Mouse (Mus musculus): ENCODE data around the gene Mapk1ip1l. TPM values are rescaled to one million over a fixed set of nuclear protein-coding genes. Genes with fewer than 3 reads are reported as not detected.

The Mapk1ip1l gene
- polyA plus RNA-seq, 1 experiment from 2014 or later: 69.0 TPM

DNA sequence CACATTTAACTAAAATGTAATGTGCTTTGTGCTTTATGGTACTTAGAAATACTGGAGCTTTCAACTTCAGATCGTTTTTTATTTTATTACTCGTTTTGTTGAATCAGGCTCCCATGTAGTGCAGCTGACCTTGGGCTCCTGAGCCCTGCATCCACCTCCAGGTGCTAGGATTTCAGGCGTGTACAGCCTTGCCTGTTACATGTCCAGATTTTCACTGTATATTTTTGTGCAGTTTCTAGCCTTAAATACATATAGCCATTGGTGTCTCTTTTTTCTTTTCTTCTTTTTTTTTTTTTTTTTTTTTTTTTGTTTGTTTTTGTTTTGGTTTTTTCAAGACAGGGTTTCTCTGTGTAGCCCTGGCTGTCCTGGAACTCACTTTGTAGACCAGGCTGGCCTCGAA is 16.5 kb upstream of the Mapk1ip1l start:
- ATAC-seq (ENCODE audit: insufficient number of reproducible peaks, low FRiP score): no peak
- WGBS: 93% methylated on average over 4 of the region's 4 CpGs
- no peak overlapping the region for H3K27ac ChIP-seq (ENCODE audit: poor library complexity, severe bottlenecking)
- H3K9me3 ChIP-seq (replicated peaks): no peaks in the 10 kb centered on the region
- no peak overlapping the region for H3K9ac ChIP-seq
- peaks cover 8% of the 10 kb centered on the region for H3K36me3 ChIP-seq
- no peak overlapping the region for H3K4me3 ChIP-seq
- H3K4me1 ChIP-seq (replicated peaks): peaks cover 11% of the 10 kb centered on the region
- H3K4me2 ChIP-seq: no peak overlapping the region
- no peaks in the 10 kb centered on the region for H3K27me3 ChIP-seq (replicated peaks)

DNA sequence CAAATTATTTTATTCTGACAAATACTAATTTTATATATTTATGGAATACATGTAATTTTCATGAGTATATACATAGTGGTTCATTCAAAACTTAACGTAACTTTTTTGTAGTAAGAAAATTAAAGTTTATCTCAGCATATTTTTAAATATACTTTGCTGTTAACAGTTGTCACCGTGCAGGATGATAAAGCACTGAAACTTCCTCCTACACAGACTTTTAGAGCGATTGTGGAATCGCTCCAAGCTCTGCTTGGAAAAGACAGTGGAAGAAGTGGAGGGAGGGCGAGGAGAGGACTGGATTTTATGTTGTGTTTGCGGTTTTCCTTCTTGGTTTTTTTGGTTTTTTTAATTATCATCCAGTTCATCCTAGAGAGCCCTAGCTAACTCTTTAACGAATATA is 14.5 kb upstream of the Mapk1ip1l start:
- no peaks in the 10 kb centered on the region for H3K9me3 ChIP-seq (replicated peaks)
- no peak overlapping the region for H3K4me2 ChIP-seq
- H3K36me3 ChIP-seq: peaks cover 8% of the 10 kb centered on the region
- no peak overlapping the region for H3K4me3 ChIP-seq
- WGBS: 63% methylated on average over 7 of the region's 7 CpGs
- no peak for ATAC-seq (ENCODE audit: insufficient number of reproducible peaks, low FRiP score)
- H3K4me1 ChIP-seq (replicated peaks): peaks cover 8% of the 10 kb centered on the region
- H3K27ac ChIP-seq (ENCODE audit: poor library complexity, severe bottlenecking): no peak overlapping the region
- no peaks in the 10 kb centered on the region for H3K27me3 ChIP-seq (replicated peaks)
- H3K9ac ChIP-seq: no peak overlapping the region

DNA sequence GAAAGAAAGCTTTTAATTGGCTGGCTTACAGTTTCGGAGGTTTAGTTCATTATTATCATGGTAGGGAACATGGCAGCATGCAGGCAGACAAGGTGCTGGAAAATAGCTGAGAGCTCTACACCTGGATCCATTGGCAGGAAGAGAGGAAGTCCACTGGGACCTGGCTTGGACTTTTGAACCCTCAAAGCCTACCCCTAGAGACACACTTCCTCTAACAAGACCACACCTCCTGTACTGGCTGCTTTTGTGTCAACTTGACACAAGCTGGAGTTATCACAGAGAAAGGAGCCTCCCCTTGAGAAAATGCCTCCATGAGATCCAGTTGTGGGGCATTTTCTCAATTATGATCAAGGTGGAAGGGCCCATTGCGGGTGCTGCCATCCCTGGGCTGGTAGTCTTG is 12.8 kb upstream of the Mapk1ip1l start:
- H3K9me3 ChIP-seq (replicated peaks): no peaks in the 10 kb centered on the region
- no peak overlapping the region for H3K9ac ChIP-seq
- H3K4me2 ChIP-seq: no peak overlapping the region
- no peak overlapping the region for H3K27ac ChIP-seq (ENCODE audit: poor library complexity, severe bottlenecking)
- H3K4me3 ChIP-seq: no peak overlapping the region
- 95% methylated on average over 2 of the region's 2 CpGs for WGBS
- H3K36me3 ChIP-seq: peaks cover 8% of the 10 kb centered on the region
- peaks cover 8% of the 10 kb centered on the region for H3K4me1 ChIP-seq (replicated peaks)
- no peak for ATAC-seq (ENCODE audit: insufficient number of reproducible peaks, low FRiP score)
- no peaks in the 10 kb centered on the region for H3K27me3 ChIP-seq (replicated peaks)

DNA sequence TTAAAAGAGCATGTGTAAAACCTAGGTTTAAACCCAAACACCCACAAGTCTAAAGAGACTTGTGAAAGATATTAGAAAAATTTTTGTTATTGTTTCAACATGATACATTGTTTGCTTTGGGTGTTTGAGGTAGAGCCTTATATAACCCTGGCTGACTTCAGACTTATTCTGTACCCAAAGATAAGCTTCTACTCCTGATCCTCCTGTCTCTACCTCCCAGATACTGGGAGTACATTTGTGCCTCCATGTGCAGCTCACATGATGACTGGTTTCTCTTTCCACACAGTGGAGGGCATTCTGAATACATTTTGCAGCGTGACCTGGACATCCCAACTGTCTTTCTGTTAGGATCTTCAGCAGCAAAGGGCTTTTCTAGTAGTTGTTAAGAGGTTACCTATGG is 11.9 kb upstream of the Mapk1ip1l start:
- Histone ChIP-seq H3K9ac (no peak overlapping the region), H3K4me3 (no peak overlapping the region), H3K27ac (ENCODE audit: poor library complexity, severe bottlenecking) (no peak overlapping the region), H3K4me2 (no peak overlapping the region), H3K4me1 (replicated peaks) (peaks cover 8% of the 10 kb centered on the region), H3K27me3 (replicated peaks) (no peaks in the 10 kb centered on the region), H3K9me3 (replicated peaks) (no peaks in the 10 kb centered on the region), H3K36me3 (peaks cover 12% of the 10 kb centered on the region)
- ATAC-seq (ENCODE audit: insufficient number of reproducible peaks, low FRiP score): no peak
- 81% methylated on average over 1 of the region's 1 CpGs for WGBS

DNA sequence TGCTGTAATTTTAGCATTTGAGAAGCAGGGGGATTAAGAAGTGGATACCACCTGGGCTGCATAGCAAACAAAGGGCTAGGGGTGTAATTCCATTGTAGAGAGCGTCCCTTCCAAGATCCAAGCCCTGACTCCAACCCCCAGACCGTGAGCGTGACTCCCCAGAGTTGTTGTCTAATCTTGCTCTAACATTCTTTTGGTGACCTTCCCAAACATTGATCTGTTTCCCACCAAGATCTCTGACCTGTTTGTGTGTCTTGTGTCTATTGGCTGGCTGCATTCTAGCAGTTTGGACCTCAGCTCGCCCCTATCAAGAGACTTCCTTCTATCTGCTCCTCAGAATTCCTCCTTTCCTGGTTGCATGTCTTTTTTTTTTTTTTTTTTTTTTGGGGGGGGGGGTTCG is 11.0 kb upstream of the Mapk1ip1l start:
- Histone ChIP-seq H3K4me2 (no peak overlapping the region), H3K9me3 (replicated peaks) (no peaks in the 10 kb centered on the region), H3K4me1 (replicated peaks) (peaks cover 8% of the 10 kb centered on the region), H3K36me3 (peaks cover 12% of the 10 kb centered on the region), H3K4me3 (no peak overlapping the region), H3K27me3 (replicated peaks) (no peaks in the 10 kb centered on the region), H3K9ac (no peak overlapping the region), H3K27ac (ENCODE audit: poor library complexity, severe bottlenecking) (no peak overlapping the region)
- WGBS: 83% methylated on average over 4 of the region's 5 CpGs
- no peak for ATAC-seq (ENCODE audit: insufficient number of reproducible peaks, low FRiP score)

DNA sequence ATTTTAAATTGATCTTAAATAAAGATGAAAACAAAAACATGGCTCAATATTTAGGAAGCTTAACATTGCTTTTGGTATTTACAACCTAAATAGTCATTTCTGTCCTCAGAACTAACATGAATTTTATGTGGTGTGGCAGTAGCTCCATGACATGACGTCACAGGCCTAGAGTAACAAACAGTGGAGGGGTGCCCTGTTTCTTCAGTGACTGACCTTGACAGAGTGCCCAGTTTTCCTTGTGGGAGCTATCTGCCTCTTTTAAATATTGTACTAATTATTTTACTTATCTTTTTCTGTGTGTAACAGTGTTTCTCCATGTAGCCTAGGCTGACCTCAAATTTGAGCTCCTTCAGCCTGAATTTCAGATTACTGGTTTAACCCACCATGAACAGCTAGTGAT is 6.3 kb upstream of the Mapk1ip1l start:
- H3K4me2 ChIP-seq: no peak overlapping the region
- H3K36me3 ChIP-seq: peaks cover 12% of the 10 kb centered on the region
- H3K9me3 ChIP-seq (replicated peaks): no peaks in the 10 kb centered on the region
- H3K9ac ChIP-seq: no peak overlapping the region
- ATAC-seq (ENCODE audit: insufficient number of reproducible peaks, low FRiP score): no peak
- WGBS: 76% methylated on average over 1 of the region's 1 CpGs
- H3K4me3 ChIP-seq: no peak overlapping the region
- H3K27ac ChIP-seq (ENCODE audit: poor library complexity, severe bottlenecking): no peak overlapping the region
- no peaks in the 10 kb centered on the region for H3K4me1 ChIP-seq (replicated peaks)
- no peaks in the 10 kb centered on the region for H3K27me3 ChIP-seq (replicated peaks)

DNA sequence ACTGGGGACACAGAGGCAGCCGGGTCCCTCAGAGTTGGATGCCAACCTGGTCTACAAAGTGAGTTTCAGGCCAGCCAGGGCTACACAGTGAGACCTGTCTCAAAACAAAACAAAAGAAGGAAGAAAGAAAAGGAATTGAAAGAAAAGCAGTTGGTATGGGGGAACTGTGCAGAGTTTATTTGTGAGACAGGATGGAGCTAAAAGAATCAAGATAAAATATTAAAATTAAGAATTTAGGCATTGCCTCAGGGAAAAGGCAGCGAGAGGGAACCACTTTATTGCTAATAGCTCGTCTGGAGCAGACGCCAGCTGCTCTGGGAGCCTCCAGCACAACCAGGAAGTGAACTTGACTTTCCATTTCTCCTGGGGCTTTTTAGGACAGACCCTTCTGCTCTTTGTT is 3.9 kb upstream of the Mapk1ip1l start:
- WGBS: 65% methylated on average over 4 of the region's 4 CpGs
- peaks cover 12% of the 10 kb centered on the region for H3K36me3 ChIP-seq

DNA sequence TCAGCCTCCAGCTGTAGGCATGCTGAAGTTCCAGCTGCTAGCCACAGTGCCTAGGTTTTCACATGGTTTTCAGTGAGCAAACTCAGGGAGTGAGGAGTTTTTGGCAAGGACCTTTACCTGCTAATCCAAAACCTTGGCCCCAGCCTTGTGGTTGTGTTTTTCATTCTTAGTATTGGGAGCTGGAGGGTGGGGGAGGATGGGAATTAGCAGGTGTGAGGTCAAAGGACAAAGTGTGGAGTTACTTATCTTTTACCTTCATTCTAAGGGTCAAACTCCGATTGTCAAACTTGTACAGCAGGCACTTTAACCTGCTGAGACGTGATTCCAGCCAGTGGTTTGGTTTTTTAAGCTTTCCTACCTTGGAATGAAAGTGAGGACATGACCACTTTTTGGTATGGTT is 1.8 kb upstream of the Mapk1ip1l start:
- 60% methylated on average over 2 of the region's 2 CpGs for WGBS
- Histone ChIP-seq H3K9me3 (replicated peaks) (no peaks in the 10 kb centered on the region), H3K27ac (ENCODE audit: poor library complexity, severe bottlenecking) (no peak overlapping the region), H3K27me3 (replicated peaks) (no peaks in the 10 kb centered on the region), H3K4me2 (no peak overlapping the region), H3K9ac (no peak overlapping the region), H3K36me3 (peaks cover under 1% of the 10 kb centered on the region; the same call in 1 of the 2 replicates), H3K4me3 (no peak overlapping the region), H3K4me1 (replicated peaks) (peaks cover 12% of the 10 kb centered on the region)
- ATAC-seq (ENCODE audit: insufficient number of reproducible peaks, low FRiP score): no peak

More for the DNA sequence above, 3.9 kb upstream of the Mapk1ip1l start:
- Histone ChIP-seq H3K4me3 (no peak overlapping the region), H3K27ac (ENCODE audit: poor library complexity, severe bottlenecking) (no peak overlapping the region), H3K4me1 (replicated peaks) (no peaks in the 10 kb centered on the region; the same call in 1 of the 2 replicates), H3K9me3 (replicated peaks) (no peaks in the 10 kb centered on the region), H3K9ac (no peak overlapping the region), H3K27me3 (replicated peaks) (no peaks in the 10 kb centered on the region), H3K4me2 (no peak overlapping the region)
- no peak for ATAC-seq (ENCODE audit: insufficient number of reproducible peaks, low FRiP score)

DNA sequence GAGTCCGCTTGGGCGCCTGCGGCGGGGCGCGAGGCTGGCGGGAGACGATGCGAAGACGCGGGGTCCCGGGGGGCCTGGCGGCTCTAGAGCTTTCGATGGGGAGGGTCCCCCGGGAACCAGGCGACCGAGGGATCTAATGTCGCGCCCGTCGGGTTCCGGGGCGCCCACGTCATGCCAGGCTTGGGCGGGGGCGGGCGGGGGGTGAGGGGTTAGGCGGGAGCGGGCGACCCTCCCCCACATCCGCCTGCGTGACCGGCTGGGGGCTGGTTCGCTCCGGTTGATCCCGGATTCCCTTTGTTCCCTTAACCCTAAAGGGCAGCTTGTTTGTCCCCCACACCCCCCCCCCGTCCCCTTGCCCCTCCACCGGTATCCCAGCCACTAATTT is 334 bp downstream of the Mapk1ip1l start:
- Histone ChIP-seq H3K9ac (peak overlapping the region; percentile 99), H3K36me3 (peaks cover 14% of the 10 kb centered on the region; the same call in 1 of the 2 replicates), H3K27me3 (replicated peaks) (no peaks in the 10 kb centered on the region), H3K9me3 (replicated peaks) (no peaks in the 10 kb centered on the region), H3K4me2 (peak overlapping the region; percentile 80), H3K27ac (ENCODE audit: poor library complexity, severe bottlenecking) (peak overlapping the region; percentile 98), H3K4me3 (peak overlapping the region; percentile 93), H3K4me1 (replicated peaks) (peaks cover 17% of the 10 kb centered on the region)
- ATAC-seq (ENCODE audit: insufficient number of reproducible peaks, low FRiP score): peak; percentile 78
- under 1% methylated on average over 37 of the region's 38 CpGs for WGBS

DNA sequence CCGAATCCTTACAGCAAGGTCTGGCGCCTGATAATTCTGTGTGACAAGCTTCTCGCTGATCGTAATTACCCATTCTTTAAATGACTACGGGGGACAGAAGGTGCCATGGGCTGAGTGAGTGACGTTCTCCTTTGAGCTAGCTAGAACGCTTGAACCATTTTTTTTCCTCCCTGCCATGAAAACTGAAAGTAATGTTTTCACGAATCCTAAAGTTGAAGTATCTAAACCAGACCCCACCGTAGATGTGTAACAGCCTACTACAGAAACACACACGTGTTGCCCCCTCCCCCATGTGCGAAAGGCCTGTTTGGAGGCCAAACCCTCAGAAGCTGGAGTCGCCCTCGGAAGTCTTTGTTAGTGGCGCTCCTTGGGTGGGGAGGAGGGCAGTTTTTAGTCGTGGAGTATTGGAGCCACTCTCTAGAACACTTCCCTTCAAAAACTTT is 774 bp downstream of the Mapk1ip1l start:
- peak overlapping the region; percentile 99 for H3K9ac ChIP-seq
- peak overlapping the region; percentile 93 for H3K4me3 ChIP-seq
- 0% methylated on average over 15 of the region's 15 CpGs for WGBS
- peaks cover 17% of the 10 kb centered on the region for H3K4me1 ChIP-seq (replicated peaks)
- H3K27ac ChIP-seq (ENCODE audit: poor library complexity, severe bottlenecking): peak overlapping the region; percentile 98
- peak; percentile 40; the same call in 1 of the 2 replicates for ATAC-seq (ENCODE audit: insufficient number of reproducible peaks, low FRiP score)
- no peaks in the 10 kb centered on the region for H3K27me3 ChIP-seq (replicated peaks)
- peak overlapping the region; percentile 80 for H3K4me2 ChIP-seq
- no peaks in the 10 kb centered on the region for H3K9me3 ChIP-seq (replicated peaks)
- H3K36me3 ChIP-seq: peaks cover 14% of the 10 kb centered on the region; the same call in 1 of the 2 replicates

DNA sequence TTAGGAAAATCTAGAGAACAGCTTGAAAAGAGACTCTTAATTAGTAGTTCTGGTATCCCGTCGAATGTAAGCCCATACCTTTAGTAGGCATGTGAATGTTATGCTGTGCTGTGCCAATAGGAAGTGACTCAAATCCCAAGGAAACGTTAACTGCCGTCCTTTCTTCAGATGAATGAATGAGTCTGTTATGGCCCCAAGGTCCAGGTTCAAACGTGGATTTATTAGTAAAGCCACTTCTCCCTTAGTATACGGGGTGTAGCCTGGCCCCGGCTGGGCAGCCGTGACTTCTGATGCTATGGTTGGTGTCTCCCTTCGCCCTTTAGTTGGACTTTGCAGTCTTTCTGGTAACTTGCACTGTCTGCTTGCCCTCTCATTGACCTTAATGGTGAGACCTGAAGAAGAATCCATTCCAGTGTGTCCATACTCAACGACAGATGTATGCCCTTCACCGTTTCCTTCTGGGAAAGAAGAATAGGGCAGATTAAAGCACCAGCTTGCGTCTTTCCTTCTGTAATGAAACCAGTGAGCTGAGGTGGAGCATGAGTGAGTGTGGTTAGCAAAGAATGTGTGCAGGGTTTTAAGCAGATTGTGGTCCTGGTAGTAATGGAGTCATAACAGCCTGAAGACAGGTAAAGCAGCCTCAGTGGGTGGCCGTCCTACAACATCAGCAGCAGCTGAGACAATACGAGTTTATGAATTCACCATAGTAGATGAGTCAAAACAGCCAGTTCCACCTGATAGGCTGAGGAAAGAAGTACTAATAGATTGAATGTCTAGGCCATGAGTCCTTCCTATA is 5.0 kb downstream of the Mapk1ip1l start:
- H3K4me1 ChIP-seq (replicated peaks): peaks cover 17% of the 10 kb centered on the region
- H3K36me3 ChIP-seq: peaks cover 26% of the 10 kb centered on the region
- H3K9ac ChIP-seq: no peak overlapping the region
- H3K9me3 ChIP-seq (replicated peaks): no peaks in the 10 kb centered on the region
- H3K4me3 ChIP-seq: no peak overlapping the region
- no peak for ATAC-seq (ENCODE audit: insufficient number of reproducible peaks, low FRiP score)
- H3K27ac ChIP-seq (ENCODE audit: poor library complexity, severe bottlenecking): no peak overlapping the region
- 81% methylated on average over 14 of the region's 14 CpGs for WGBS
- H3K27me3 ChIP-seq (replicated peaks): no peaks in the 10 kb centered on the region
- H3K4me2 ChIP-seq: no peak overlapping the region
